Mouse (Mus musculus): ENCODE results near the gene Foxo1. TPM values are rescaled to one million over a fixed set of nuclear protein-coding genes. Genes with fewer than 3 reads are reported as not detected.

Gene Foxo1
- polyA plus RNA-seq, 1 experiment from 2014 or later: 3.7 TPM

GRCm38 (mm10) chr3:52351901-52352300, 83.8 kb downstream of the Foxo1 start:
- Histone ChIP-seq H3K27ac (ENCODE audit: low read depth, low read length) (no peak overlapping the region), H3K4me3 (ENCODE audit: low read depth, low read length) (no peak overlapping the region), H3K27me3 (ENCODE audit: control insufficient read depth, insufficient read depth, low read length) (no peaks in the 10 kb centered on the region), H3K4me2 (ENCODE audit: low read depth, low read length, severe bottlenecking) (no peak overlapping the region), H3K36me3 (ENCODE audit: control insufficient read depth, insufficient read depth, low read length) (no peaks in the 10 kb centered on the region), H3K4me1 (replicated peaks; ENCODE audit: control insufficient read depth, insufficient read depth, low read length) (no peaks in the 10 kb centered on the region), H3K9ac (ENCODE audit: low read length) (no peak overlapping the region), H3K9me3 (ENCODE audit: control insufficient read depth, low read length) (no peaks in the 10 kb centered on the region)
- WGBS: 76% methylated on average over 9 of the region's 9 CpGs
- no peak for DNase-seq (ENCODE audit: low spot score)
- no peak for ATAC-seq (replicated peaks; ENCODE audit: low FRiP score)

- DNase-seq (ENCODE audit: low spot score): no peak
- no peaks in the 10 kb centered on the region for H3K27me3 ChIP-seq (ENCODE audit: control insufficient read depth, insufficient read depth, low read length)
- H3K4me3 ChIP-seq (ENCODE audit: low read depth, low read length): no peak overlapping the region
- no peaks in the 10 kb centered on the region for H3K36me3 ChIP-seq (ENCODE audit: control insufficient read depth, insufficient read depth, low read length)
- H3K9me3 ChIP-seq (ENCODE audit: control insufficient read depth, low read length): no peaks in the 10 kb centered on the region
- 90% methylated on average over 7 of the region's 7 CpGs for WGBS
- no peak overlapping the region for H3K4me2 ChIP-seq (ENCODE audit: low read depth, low read length, severe bottlenecking)
- no peak for ATAC-seq (replicated peaks; ENCODE audit: low FRiP score)
- no peak overlapping the region for H3K9ac ChIP-seq (ENCODE audit: low read length)
- no peak overlapping the region for H3K27ac ChIP-seq (ENCODE audit: low read depth, low read length)
- no peaks in the 10 kb centered on the region for H3K4me1 ChIP-seq (replicated peaks; ENCODE audit: control insufficient read depth, insufficient read depth, low read length)
Measured at GRCm38 (mm10) chr3:52354203-52354602, 86.1 kb downstream of the Foxo1 start.

GRCm38 (mm10) chr3:52357265-52357953, 89.3 kb downstream of the Foxo1 start:
- DNase-seq (ENCODE audit: low spot score): no peak

GRCm38 (mm10) chr3:52364576-52364975, 96.4 kb downstream of the Foxo1 start:
- Histone ChIP-seq H3K27me3 (ENCODE audit: control insufficient read depth, insufficient read depth, low read length) (no peaks in the 10 kb centered on the region), H3K36me3 (ENCODE audit: control insufficient read depth, insufficient read depth, low read length) (no peaks in the 10 kb centered on the region), H3K4me3 (ENCODE audit: low read depth, low read length) (no peak overlapping the region), H3K4me2 (ENCODE audit: low read depth, low read length, severe bottlenecking) (no peak overlapping the region), H3K4me1 (replicated peaks; ENCODE audit: control insufficient read depth, insufficient read depth, low read length) (no peaks in the 10 kb centered on the region), H3K9me3 (ENCODE audit: control insufficient read depth, low read length) (no peaks in the 10 kb centered on the region), H3K27ac (ENCODE audit: low read depth, low read length) (no peak overlapping the region), H3K9ac (ENCODE audit: low read length) (no peak overlapping the region)
- 91% methylated on average over 6 of the region's 6 CpGs for WGBS
- DNase-seq (ENCODE audit: low spot score) (no peak), ATAC-seq (replicated peaks; ENCODE audit: low FRiP score) (no peak)

More at GRCm38 (mm10) chr3:52357265-52357953, 89.3 kb downstream of the Foxo1 start:
- Histone ChIP-seq H3K27me3 (ENCODE audit: control insufficient read depth, insufficient read depth, low read length) (no peaks in the 10 kb centered on the region), H3K4me1 (replicated peaks; ENCODE audit: control insufficient read depth, insufficient read depth, low read length) (no peaks in the 10 kb centered on the region), H3K27ac (ENCODE audit: low read depth, low read length) (no peak overlapping the region), H3K9ac (ENCODE audit: low read length) (no peak overlapping the region), H3K4me2 (ENCODE audit: low read depth, low read length, severe bottlenecking) (no peak overlapping the region), H3K4me3 (ENCODE audit: low read depth, low read length) (no peak overlapping the region), H3K9me3 (ENCODE audit: control insufficient read depth, low read length) (no peaks in the 10 kb centered on the region), H3K36me3 (ENCODE audit: control insufficient read depth, insufficient read depth, low read length) (no peaks in the 10 kb centered on the region)
- ATAC-seq (replicated peaks; ENCODE audit: low FRiP score): no peak
- WGBS: 90% methylated on average over 15 of the region's 15 CpGs

GRCm38 (mm10) chr3:52369204-52369603, 101.1 kb downstream of the Foxo1 start:
- no peak for ATAC-seq (replicated peaks; ENCODE audit: low FRiP score)
- 91% methylated on average over 9 of the region's 9 CpGs for WGBS

GRCm38 (mm10) chr3:52369881-52370428, 101.8 kb downstream of the Foxo1 start:
- DNase-seq (ENCODE audit: low spot score): no peak
- Histone ChIP-seq H3K9ac (ENCODE audit: low read length) (no peak overlapping the region), H3K27ac (ENCODE audit: low read depth, low read length) (no peak overlapping the region), H3K27me3 (ENCODE audit: control insufficient read depth, insufficient read depth, low read length) (no peaks in the 10 kb centered on the region), H3K9me3 (ENCODE audit: control insufficient read depth, low read length) (no peaks in the 10 kb centered on the region), H3K4me1 (replicated peaks; ENCODE audit: control insufficient read depth, insufficient read depth, low read length) (no peaks in the 10 kb centered on the region), H3K4me3 (ENCODE audit: low read depth, low read length) (no peak overlapping the region), H3K36me3 (ENCODE audit: control insufficient read depth, insufficient read depth, low read length) (no peaks in the 10 kb centered on the region), H3K4me2 (ENCODE audit: low read depth, low read length, severe bottlenecking) (no peak overlapping the region)
- 80% methylated on average over 7 of the region's 7 CpGs for WGBS
- ATAC-seq (replicated peaks; ENCODE audit: low FRiP score): no peak

More at GRCm38 (mm10) chr3:52369204-52369603, 101.1 kb downstream of the Foxo1 start:
- Histone ChIP-seq H3K9me3 (ENCODE audit: control insufficient read depth, low read length) (no peaks in the 10 kb centered on the region), H3K36me3 (ENCODE audit: control insufficient read depth, insufficient read depth, low read length) (no peaks in the 10 kb centered on the region), H3K9ac (ENCODE audit: low read length) (no peak overlapping the region), H3K4me2 (ENCODE audit: low read depth, low read length, severe bottlenecking) (no peak overlapping the region), H3K27me3 (ENCODE audit: control insufficient read depth, insufficient read depth, low read length) (no peaks in the 10 kb centered on the region), H3K4me3 (ENCODE audit: low read depth, low read length) (no peak overlapping the region), H3K27ac (ENCODE audit: low read depth, low read length) (no peak overlapping the region), H3K4me1 (replicated peaks; ENCODE audit: control insufficient read depth, insufficient read depth, low read length) (no peaks in the 10 kb centered on the region)
- no peak for DNase-seq (ENCODE audit: low spot score)

GRCm38 (mm10) chr3:52376974-52377373, 108.8 kb downstream of the Foxo1 start:
- Histone ChIP-seq H3K4me3 (ENCODE audit: low read depth, low read length) (no peak overlapping the region), H3K27ac (ENCODE audit: low read depth, low read length) (no peak overlapping the region), H3K4me2 (ENCODE audit: low read depth, low read length, severe bottlenecking) (no peak overlapping the region), H3K9ac (ENCODE audit: low read length) (no peak overlapping the region), H3K9me3 (ENCODE audit: control insufficient read depth, low read length) (no peaks in the 10 kb centered on the region), H3K36me3 (ENCODE audit: control insufficient read depth, insufficient read depth, low read length) (no peaks in the 10 kb centered on the region), H3K27me3 (ENCODE audit: control insufficient read depth, insufficient read depth, low read length) (no peaks in the 10 kb centered on the region), H3K4me1 (replicated peaks; ENCODE audit: control insufficient read depth, insufficient read depth, low read length) (no peaks in the 10 kb centered on the region)
- ATAC-seq (replicated peaks; ENCODE audit: low FRiP score) (no peak), DNase-seq (ENCODE audit: low spot score) (no peak)
- WGBS: 76% methylated on average over 5 of the region's 5 CpGs

GRCm38 (mm10) chr3:52383351-52383750, 115.2 kb downstream of the Foxo1 start:
- DNase-seq (ENCODE audit: low spot score) (no peak), ATAC-seq (replicated peaks; ENCODE audit: low FRiP score) (no peak)
- Histone ChIP-seq H3K9me3 (ENCODE audit: control insufficient read depth, low read length) (no peaks in the 10 kb centered on the region), H3K9ac (ENCODE audit: low read length) (no peak overlapping the region), H3K27me3 (ENCODE audit: control insufficient read depth, insufficient read depth, low read length) (no peaks in the 10 kb centered on the region), H3K4me2 (ENCODE audit: low read depth, low read length, severe bottlenecking) (no peak overlapping the region), H3K36me3 (ENCODE audit: control insufficient read depth, insufficient read depth, low read length) (no peaks in the 10 kb centered on the region), H3K27ac (ENCODE audit: low read depth, low read length) (no peak overlapping the region), H3K4me3 (ENCODE audit: low read depth, low read length) (no peak overlapping the region), H3K4me1 (replicated peaks; ENCODE audit: control insufficient read depth, insufficient read depth, low read length) (no peaks in the 10 kb centered on the region)
- WGBS: 84% methylated on average over 7 of the region's 7 CpGs

GRCm38 (mm10) chr3:52386343-52386742, 118.2 kb downstream of the Foxo1 start:
- Histone ChIP-seq H3K4me1 (replicated peaks; ENCODE audit: control insufficient read depth, insufficient read depth, low read length) (no peaks in the 10 kb centered on the region), H3K4me3 (ENCODE audit: low read depth, low read length) (no peak overlapping the region), H3K9me3 (ENCODE audit: control insufficient read depth, low read length) (no peaks in the 10 kb centered on the region), H3K27me3 (ENCODE audit: control insufficient read depth, insufficient read depth, low read length) (no peaks in the 10 kb centered on the region), H3K36me3 (ENCODE audit: control insufficient read depth, insufficient read depth, low read length) (no peaks in the 10 kb centered on the region), H3K27ac (ENCODE audit: low read depth, low read length) (no peak overlapping the region), H3K9ac (ENCODE audit: low read length) (no peak overlapping the region), H3K4me2 (ENCODE audit: low read depth, low read length, severe bottlenecking) (no peak overlapping the region)
- no peak for DNase-seq (ENCODE audit: low spot score)
- no peak for ATAC-seq (replicated peaks; ENCODE audit: low FRiP score)
- 48% methylated on average over 8 of the region's 8 CpGs for WGBS

Data from forebrain, embryonic 11.5 days (tissue).